30 mouse cellular contexts compared by ENCODE assay signal in genomic region chr17:83975813-83976212, GRCm38 (mm10).
DNase-seq lines count a peak whose midpoint lies in the region; ATAC-seq and TF ChIP-seq lines count a peak whose summit lies in the region.
"Had no signal": no experiment of that assay in that cellular context is flagged by ENCODE, and none has a peak within 500 bp of the region (broad histone marks: within the 10 kb centered on the region; RNA-seq: fewer than 3 reads in every experiment).

No protein-coding gene starts in this region.

- peaks cover 30% of the 10 kb centered on the region for H3K4me1 ChIP-seq in liver, embryonic 11.5 days (replicated peaks; ENCODE audit: control insufficient read depth, insufficient read depth, low read length)
- peaks cover 14% of the 10 kb centered on the region for H3K4me1 ChIP-seq in liver, postnatal 0 days (ENCODE audit: insufficient read depth)
- H3K4me1 ChIP-seq in limb, embryonic 10.5 days: peaks cover 56% of the 10 kb centered on the region

- no peak overlapping the region for H3K9ac ChIP-seq in liver, embryonic 11.5 days (ENCODE audit: low read depth, low read length)
- no peak overlapping the region for H3K9ac ChIP-seq in liver, postnatal 0 days (replicated peaks)
- H3K9ac ChIP-seq: heart, embryonic 12.5 days; limb, embryonic 12.5 days; liver, embryonic 13.5 days; neural tube, embryonic 12.5 days had no signal

- no peak overlapping the region for H3K4me3 ChIP-seq in liver, embryonic 11.5 days (ENCODE audit: low read depth, low read length)
- no peak overlapping the region for H3K4me3 ChIP-seq in liver, postnatal 0 days (ENCODE audit: low read depth, low read length)
- no peak overlapping the region for H3K4me3 ChIP-seq in limb, embryonic 10.5 days
- H3K4me3 ChIP-seq: erythroblast, embryonic 14.5 days; heart, embryonic 12.5 days; limb, embryonic 12.5 days; liver, embryonic 13.5 days; neural tube, embryonic 12.5 days had no signal

- no peak for TF ChIP-seq EP300 in liver, postnatal 0 days (IDR thresholded peaks at IDR 0.05; ENCODE audit: low read depth)

- no peaks in the 10 kb centered on the region for H3K36me3 ChIP-seq in liver, embryonic 11.5 days (ENCODE audit: control insufficient read depth, insufficient read depth, low read length)
- H3K36me3 ChIP-seq in liver, postnatal 0 days (replicated peaks; ENCODE audit: insufficient read depth, low read length): no peaks in the 10 kb centered on the region
- H3K36me3 ChIP-seq in limb, embryonic 10.5 days: no peaks in the 10 kb centered on the region
- H3K36me3 ChIP-seq: heart, embryonic 12.5 days; limb, embryonic 12.5 days; liver, embryonic 13.5 days; neural tube, embryonic 12.5 days had no signal

- no peaks in the 10 kb centered on the region for H3K27me3 ChIP-seq in liver, embryonic 11.5 days (replicated peaks; ENCODE audit: control insufficient read depth, insufficient read depth, low read length)
- H3K27me3 ChIP-seq in liver, postnatal 0 days (ENCODE audit: insufficient read depth, low read length): no peaks in the 10 kb centered on the region
- H3K27me3 ChIP-seq in limb, embryonic 10.5 days (ENCODE audit: low read depth, poor library complexity, severe bottlenecking): no peaks in the 10 kb centered on the region
- H3K27me3 ChIP-seq: heart, embryonic 12.5 days; limb, embryonic 12.5 days; liver, embryonic 13.5 days; neural tube, embryonic 12.5 days had no signal

- TF ChIP-seq CTCF in liver, postnatal 0 days (IDR thresholded peaks at IDR 0.05; ENCODE audit: low read depth): no peak

- H3K27ac ChIP-seq in liver, embryonic 11.5 days (ENCODE audit: low read depth, low read length): no peak overlapping the region; the same call in 1 of the 2 replicates
- no peak overlapping the region for H3K27ac ChIP-seq in liver, postnatal 0 days (ENCODE audit: low read depth)
- H3K27ac ChIP-seq in limb, embryonic 10.5 days: peak overlapping the region; percentile 25; the same call in 1 of the 2 replicates
- H3K27ac ChIP-seq: kidney, postnatal 0 days; limb, embryonic 12.5 days; neural tube, embryonic 12.5 days had no signal

- intact Hi-C loops in left cerebral cortex, postnatal 14 days (cut with DNase I): loop anchor here (10.0 kb wide), 1 partner anchor 409 kb away; no protein-coding TSS in a partner anchor

- peak; percentile 22 for DNase-seq in CD4-positive, CD25-positive, alpha-beta regulatory T cell, adult 2 months (ENCODE audit: low read depth, low spot score)
- DNase-seq in liver, embryonic 11.5 days (ENCODE audit: low spot score): no peak
- no peak for DNase-seq in liver, postnatal 0 days
- no peak for DNase-seq in limb, embryonic 10.5 days (ENCODE audit: low spot score)
- no peak for DNase-seq in left cerebral cortex, postnatal 14 days (ENCODE audit: low spot score in 2 of 2)
- DNase-seq in urinary bladder, postnatal 14 days (ENCODE audit: low spot score): no peak
- DNase-seq: adrenal gland, adult 8-10 months; cerebellum, adult 11-12 months; cerebellum, adult 9-11 months; gastrocnemius, postnatal 14 days; heart, adult 11 months; heart, postnatal 14 days; kidney, adult 2 months; kidney, postnatal 4 days; layer of hippocampus, postnatal 36 days; liver, embryonic 13.5 days; lung, adult 2 months; lung, postnatal 10 days; thymus, postnatal 4 days had no signal

- no peaks in the 10 kb centered on the region for H3K9me3 ChIP-seq in liver, embryonic 11.5 days (ENCODE audit: control insufficient read depth, low read length)
- no peaks in the 10 kb centered on the region for H3K9me3 ChIP-seq in liver, postnatal 0 days (ENCODE audit: low read length)
- no peaks in the 10 kb centered on the region for H3K9me3 ChIP-seq in limb, embryonic 10.5 days (replicated peaks)
- H3K9me3 ChIP-seq: heart, embryonic 12.5 days; limb, embryonic 12.5 days; liver, embryonic 13.5 days; neural tube, embryonic 12.5 days had no signal

- no peak for ATAC-seq in CD4-positive, CD25-positive, alpha-beta regulatory T cell, adult 4 months
- peak; percentile 10; the same call in 1 of the 2 replicates for ATAC-seq in liver, embryonic 11.5 days (replicated peaks; ENCODE audit: low FRiP score)
- no peak for ATAC-seq in liver, postnatal 0 days
- no peak for ATAC-seq in cerebellum, adult (ENCODE audit: insufficient number of reproducible peaks, low FRiP score, low TSS enrichment)
- ATAC-seq: forebrain, embryonic 16.5 days; hindbrain, embryonic 16.5 days; midbrain, embryonic 16.5 days had no signal

- 39% methylated on average over 7 of the region's 7 CpGs for WGBS in liver, embryonic 11.5 days
- 28% methylated on average over 7 of the region's 7 CpGs for WGBS in liver, postnatal 0 days (ENCODE audit: insufficient replicate concordance)
- 89% methylated on average over 7 of the region's 7 CpGs for WGBS in limb, embryonic 10.5 days

- H3K4me2 ChIP-seq in liver, embryonic 11.5 days: no peak overlapping the region
- H3K4me2 ChIP-seq in liver, postnatal 0 days (ENCODE audit: low read depth, low read length): no peak overlapping the region
- H3K4me2 ChIP-seq: heart, embryonic 12.5 days; limb, embryonic 12.5 days; liver, embryonic 13.5 days; midbrain, embryonic 11.5 days; neural tube, embryonic 12.5 days had no signal
